Mouse (Mus musculus) brain, adult 10 weeks (tissue): ENCODE data around the gene Tldc1. TPM values are rescaled to one million over a fixed set of nuclear protein-coding genes. Genes with fewer than 3 reads are reported as not detected.

Experiments used
- polyA plus RNA-seq: library from polyadenylated mRNA; stranded (reverse); fragments of 350-450 nt; fragmentation: Illumina TruSeq; extraction: RNeasy Lipid Tissue Mini Kit (QIAGEN cat#74804); gene quantifications from one replicate; pipeline ENCODE4 v1.2.3, GENCODE M21; 2015; ENCODE audit warnings: low read depth, low replicate concordance

The Tldc1 gene
- polyA plus RNA-seq = 9.2 TPM

GRCm38 (mm10) chr8:119778263-119778662 is at the start of gene Tldc1:
Gene Tldc1, minus strand, starts transcription at chr8:119778416.

Other genes starting within 250 kb of the Tldc1 start
- gene Mbtps1, start 219.7 kb downstream of the Tldc1 start, polyA plus RNA-seq = 54.4 TPM
- gene Hsdl1, start 203.2 kb downstream of the Tldc1 start, polyA plus RNA-seq = 35.0 TPM
- gene Dnaaf1, start 203.2 kb downstream of the Tldc1 start, polyA plus RNA-seq = 0.30 TPM
- 8.3 TPM for gene Taf1c, start 173.2 kb downstream of the Tldc1 start, polyA plus RNA-seq
- gene Adad2, start 165.7 kb downstream of the Tldc1 start, polyA plus RNA-seq = 0.31 TPM
- gene Kcng4, start 142.7 kb downstream of the Tldc1 start, polyA plus RNA-seq = 8.4 TPM
- 13.4 TPM for gene Wfdc1, start 112.1 kb downstream of the Tldc1 start, polyA plus RNA-seq
- 0.61 TPM for gene Atp2c2, start 78.4 kb downstream of the Tldc1 start, polyA plus RNA-seq
- 74.6 TPM for gene Cotl1, start 62.1 kb upstream of the Tldc1 start, polyA plus RNA-seq
- 6.1 TPM for gene Klhl36, start 83.8 kb upstream of the Tldc1 start, polyA plus RNA-seq
- gene Usp10, start 131.9 kb upstream of the Tldc1 start, polyA plus RNA-seq = 63.0 TPM
- gene Gm20388, start 132.4 kb upstream of the Tldc1 start, polyA plus RNA-seq = 14.6 TPM
- 1.9 TPM for gene Crispld2, start 214.0 kb upstream of the Tldc1 start, polyA plus RNA-seq